Mouse (Mus musculus) lung, postnatal 25 days (tissue): ENCODE data around the gene Wdr91.

Source experiments
- DNase-seq: peaks from one replicate; pipeline ENCODE4 v3.0.0; 2022; ENCODE audit warnings: low spot score

The Wdr91 gene

DNA sequence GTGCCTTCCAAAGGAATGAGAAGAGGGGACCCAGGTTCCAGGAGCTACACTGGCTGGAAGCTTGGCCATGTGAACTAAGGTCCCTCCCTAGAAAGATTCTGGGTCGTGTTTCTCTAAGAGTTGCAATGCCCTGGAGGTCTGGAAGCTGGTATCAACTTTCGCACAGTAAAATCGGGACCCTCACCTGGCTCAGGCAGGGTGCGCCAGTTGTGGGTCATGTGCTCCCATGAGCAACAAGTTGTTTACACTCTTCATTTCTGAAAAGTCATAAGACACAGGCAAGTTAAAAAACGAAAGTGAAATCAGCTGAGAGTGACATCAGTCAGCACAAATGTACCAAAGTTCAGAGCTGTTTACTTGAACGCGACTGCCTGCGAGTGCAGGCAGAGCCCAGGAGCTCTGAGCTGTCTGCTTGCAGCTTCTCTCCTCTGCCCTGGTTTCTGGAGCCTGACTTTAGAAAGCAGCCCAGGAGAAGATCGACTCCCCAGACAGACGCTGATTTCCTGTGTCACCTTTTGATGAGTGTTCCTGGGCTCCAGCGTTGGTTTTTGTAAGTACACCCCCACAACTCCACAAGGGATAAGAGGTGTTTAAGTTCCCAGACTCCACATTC lies 47.8 kb downstream of the Wdr91 start, which contains the start of gene Tmem140:
Tmem140 (plus strand) TSS at position 356 of the 613 bp plus-strand sequence.
- DNase-seq = peak; percentile 87

DNA sequence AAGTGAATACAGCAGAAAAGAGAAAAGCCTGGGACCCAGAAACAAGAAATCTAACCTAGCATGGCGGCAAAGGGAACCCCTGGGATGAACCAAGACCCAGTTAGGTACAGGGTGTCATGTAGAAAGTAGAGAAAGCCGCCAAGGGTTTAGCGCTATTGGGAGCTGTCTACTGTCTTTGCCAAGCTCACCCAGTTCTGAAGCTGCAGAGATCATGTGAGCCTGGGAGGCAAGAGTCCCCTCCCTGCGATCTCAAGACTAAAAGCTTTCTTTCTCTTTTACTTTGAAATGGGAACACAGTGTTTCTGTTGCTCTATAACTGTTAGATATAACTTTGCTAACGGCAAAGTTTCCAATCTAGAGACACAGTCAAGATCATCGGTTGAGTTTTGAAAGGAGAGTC lies 48.3 kb downstream of the Wdr91 start:
- DNase-seq = peak; percentile 61

DNA sequence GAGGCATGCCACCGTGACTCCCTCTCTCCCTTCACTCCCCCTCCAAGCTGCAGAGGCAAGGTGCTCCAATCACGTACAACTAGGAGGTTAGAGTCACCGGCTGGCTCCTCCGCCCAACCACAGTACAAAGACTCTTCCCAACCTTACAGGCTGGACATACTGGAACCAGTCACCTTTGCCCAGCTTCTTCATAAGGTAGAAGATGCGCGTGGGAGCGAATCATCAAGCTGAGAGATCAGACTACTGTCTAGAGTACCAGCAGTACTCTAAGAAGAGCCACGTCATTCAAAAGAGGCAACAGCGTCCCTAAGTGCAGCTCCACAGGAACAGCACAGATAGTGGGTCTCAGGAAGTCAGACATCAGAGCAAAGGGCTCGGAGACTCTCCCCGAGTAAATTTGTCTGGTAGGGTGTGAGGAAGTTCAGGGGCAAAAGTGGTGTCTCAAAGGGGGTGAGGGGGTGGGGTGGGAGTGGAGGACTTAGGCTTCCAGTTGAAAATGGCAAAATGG lies 49.1 kb downstream of the Wdr91 start:
- no peak for DNase-seq

DNA sequence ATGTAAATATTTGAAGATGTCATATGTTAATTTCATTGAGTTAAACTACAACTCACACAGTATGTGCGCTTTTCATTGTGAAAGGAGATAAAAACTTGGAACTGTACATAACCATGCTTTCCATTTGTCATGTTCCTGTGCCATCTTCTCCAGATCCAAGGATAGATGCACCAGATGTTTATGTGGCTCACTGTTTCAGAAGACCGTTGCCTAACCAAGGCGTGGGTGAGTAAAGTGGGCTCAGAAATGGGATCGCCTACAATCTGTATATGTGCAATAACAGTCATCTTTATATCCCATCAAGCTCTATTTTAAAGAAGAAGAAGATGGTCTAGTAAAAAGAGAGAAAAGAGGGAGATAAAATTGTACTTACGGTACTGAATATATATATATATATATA lies 78.3 kb downstream of the Wdr91 start:
- DNase-seq = no peak
